Mouse (Mus musculus) heart, postnatal 0 days (tissue): ENCODE results near the gene Cyp2c39.
"Not testable (repeated sequence)": the region's sequence is repeated elsewhere in the genome, so short reads cannot be mapped to it uniquely, and the experiment has no call there.

Experiments
- CTCF ChIP-seq: IDR thresholded peaks from 2 replicates; pipeline ENCODE4 v1.5.1; 2016; ENCODE audit warnings: antibody characterized with exemption, control low read depth, low read depth
- EP300 ChIP-seq: IDR thresholded peaks from 2 replicates; pipeline ENCODE4 v1.6.1; 2016; ENCODE audit warnings: antibody characterized with exemption, low read depth

DNA sequence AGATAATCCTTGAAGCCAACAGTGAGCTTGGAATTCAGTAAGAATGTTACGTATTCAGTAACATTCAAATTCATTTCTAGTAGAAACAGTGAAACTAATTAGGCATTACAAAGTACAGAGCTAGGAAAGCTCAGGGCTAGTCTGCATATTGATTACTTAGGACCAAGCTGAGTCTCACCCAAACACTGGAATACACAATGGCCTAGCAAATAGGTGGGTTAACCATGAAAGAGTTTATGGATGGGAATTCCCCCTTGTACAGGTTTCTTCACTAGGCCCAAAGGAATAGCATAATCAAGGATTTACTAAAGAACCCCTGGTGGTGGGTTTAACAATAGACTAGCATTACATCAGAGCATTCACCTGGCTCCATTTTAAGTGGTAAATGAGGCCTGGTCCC lies 26.7 kb upstream of the Cyp2c39 start:
- TF ChIP-seq EP300, CTCF: not testable (repeated sequence)
